19 mouse cellular contexts compared by ENCODE assay signal in genomic region chr7:127817053-127817452, GRCm38 (mm10). TPM values are rescaled to one million over a fixed set of nuclear protein-coding genes. Genes with fewer than 3 reads are reported as not detected.
"Had no signal": no experiment of that assay in that cellular context is flagged by ENCODE, and none has a peak within 500 bp of the region (broad histone marks: within the 10 kb centered on the region; RNA-seq: fewer than 3 reads in every experiment).

No protein-coding gene starts in this region.

- H3K27ac ChIP-seq: limb, embryonic 10.5 days; liver, embryonic 15.5 days; midbrain, embryonic 10.5 days; neural tube, embryonic 13.5 days; stomach, embryonic 15.5 days had no signal

- H3K36me3 ChIP-seq: liver, embryonic 15.5 days; stomach, embryonic 15.5 days had no signal

- H3K9me3 ChIP-seq: limb, embryonic 10.5 days; liver, embryonic 15.5 days; midbrain, embryonic 10.5 days; neural tube, embryonic 13.5 days; stomach, embryonic 15.5 days had no signal

- H3K4me3 ChIP-seq: limb, embryonic 10.5 days; liver, embryonic 15.5 days; midbrain, embryonic 10.5 days; neural tube, embryonic 13.5 days; stomach, embryonic 15.5 days had no signal

- H3K9ac ChIP-seq: liver, embryonic 15.5 days; stomach, embryonic 15.5 days had no signal

- H3K27me3 ChIP-seq: liver, embryonic 15.5 days; neural tube, embryonic 13.5 days; stomach, embryonic 15.5 days had no signal

- DNase-seq: kidney, postnatal 25 days; layer of hippocampus, adult 9-11 months; lung, adult 2 months; lung, postnatal 4 days; right cerebral cortex, postnatal 14 days; thymus, adult 2 months; thymus, postnatal 25 days had no signal

RNA-seq across cellular contexts. Expression of gene Gm49388, which starts 31.6 kb away (rescaled TPM):
- total RNA-seq: megakaryocyte, adult 5-6 weeks had no signal
- polyA plus RNA-seq: kidney, embryonic 16.5 days; limb, embryonic 10.5 days; liver, embryonic 11.5 days; liver, embryonic 15.5 days; lung, adult 2 months; lung, postnatal 0 days; midbrain, embryonic 16.5 days; neural tube, embryonic 13.5 days; spleen, adult 2 months; stomach, embryonic 15.5 days; testis, adult 2 months; thymus, adult 2 months had no signal
